Mouse (Mus musculus): ENCODE results near the gene Il2rb. TPM values are rescaled to one million over a fixed set of nuclear protein-coding genes. Genes with fewer than 3 reads are reported as not detected.

Il2rb gene
- polyA plus RNA-seq, 1 experiment from 2014 or later = 2.1 TPM

GRCm38 (mm10) chr15:78449694-78450418 lies 45.2 kb downstream of the Il2rb start:
- H3K9me3 ChIP-seq (ENCODE audit: low read length) = no peaks in the 10 kb centered on the region
- ATAC-seq (peak; percentile 61), DNase-seq (peak; percentile 72)
- H3K4me2 ChIP-seq (ENCODE audit: low read depth, low read length) = no peak overlapping the region
- H3K4me3 ChIP-seq (ENCODE audit: low read depth, low read length) = no peak overlapping the region
- peak overlapping the region; percentile 19 for H3K27ac ChIP-seq (ENCODE audit: low read depth)
- H3K36me3 ChIP-seq (replicated peaks; ENCODE audit: insufficient read depth, low read length) = peaks cover 6% of the 10 kb centered on the region
- 22% methylated on average over 7 of the region's 7 CpGs for WGBS (ENCODE audit: insufficient replicate concordance)
- no peak for TF ChIP-seq EP300 (IDR thresholded peaks at IDR 0.05; ENCODE audit: low read depth)
- TF ChIP-seq CTCF (IDR thresholded peaks at IDR 0.05; ENCODE audit: low read depth) = no peak
- no peak overlapping the region for H3K9ac ChIP-seq (replicated peaks)
- H3K27me3 ChIP-seq (ENCODE audit: insufficient read depth, low read length) = no peaks in the 10 kb centered on the region
- peaks cover 17% of the 10 kb centered on the region for H3K4me1 ChIP-seq (ENCODE audit: insufficient read depth)

- H3K4me1 ChIP-seq (ENCODE audit: insufficient read depth) = peaks cover 17% of the 10 kb centered on the region
- no peaks in the 10 kb centered on the region for H3K27me3 ChIP-seq (ENCODE audit: insufficient read depth, low read length)
- peaks cover 6% of the 10 kb centered on the region for H3K36me3 ChIP-seq (replicated peaks; ENCODE audit: insufficient read depth, low read length)
- H3K9me3 ChIP-seq (ENCODE audit: low read length) = no peaks in the 10 kb centered on the region
- no peak overlapping the region for H3K9ac ChIP-seq (replicated peaks)
- ATAC-seq = no peak
- no peak overlapping the region for H3K4me3 ChIP-seq (ENCODE audit: low read depth, low read length)
- 32% methylated on average over 6 of the region's 6 CpGs for WGBS (ENCODE audit: insufficient replicate concordance)
- no peak overlapping the region for H3K4me2 ChIP-seq (ENCODE audit: low read depth, low read length)
- no peak for TF ChIP-seq EP300 (IDR thresholded peaks at IDR 0.05; ENCODE audit: low read depth)
- TF ChIP-seq CTCF (IDR thresholded peaks at IDR 0.05; ENCODE audit: low read depth) = no peak
- peak overlapping the region; percentile 19 for H3K27ac ChIP-seq (ENCODE audit: low read depth)
- DNase-seq = no peak
These were observed 45.9 kb downstream of the Il2rb start for GRCm38 (mm10) chr15:78449131-78449530.

GRCm38 (mm10) chr15:78447746-78448535 lies 47.1 kb downstream of the Il2rb start:
- H3K27ac ChIP-seq (ENCODE audit: low read depth) = peak overlapping the region; percentile 19
- WGBS (ENCODE audit: insufficient replicate concordance) = 2% methylated on average over 22 of the region's 22 CpGs
- TF ChIP-seq CTCF (IDR thresholded peaks at IDR 0.05; ENCODE audit: low read depth) (peak; percentile 96), EP300 (IDR thresholded peaks at IDR 0.05; ENCODE audit: low read depth) (no peak)
- peaks cover 17% of the 10 kb centered on the region for H3K4me1 ChIP-seq (ENCODE audit: insufficient read depth)
- H3K4me3 ChIP-seq (ENCODE audit: low read depth, low read length) = peak overlapping the region; percentile 35
- ATAC-seq = peak; percentile 53
- no peaks in the 10 kb centered on the region for H3K9me3 ChIP-seq (ENCODE audit: low read length)
- peaks cover 10% of the 10 kb centered on the region for H3K36me3 ChIP-seq (replicated peaks; ENCODE audit: insufficient read depth, low read length)
- H3K9ac ChIP-seq (replicated peaks) = 0 out of 2 replicates have a peak overlapping the region, but pooled peaks have one; percentile 8
- no peaks in the 10 kb centered on the region for H3K27me3 ChIP-seq (ENCODE audit: insufficient read depth, low read length)
- DNase-seq = peak; percentile 95
- H3K4me2 ChIP-seq (ENCODE audit: low read depth, low read length) = peak overlapping the region; percentile 68

GRCm38 (mm10) chr15:78447121-78447520 lies 48.0 kb downstream of the Il2rb start:
- DNase-seq = no peak
- no peak overlapping the region for H3K27ac ChIP-seq (ENCODE audit: low read depth)
- 46% methylated on average over 7 of the region's 7 CpGs for WGBS (ENCODE audit: insufficient replicate concordance)

GRCm38 (mm10) chr15:78443857-78444256 lies 51.2 kb downstream of the Il2rb start:
- ATAC-seq (no peak), DNase-seq (no peak)
- Histone ChIP-seq H3K27me3 (ENCODE audit: insufficient read depth, low read length) (no peaks in the 10 kb centered on the region), H3K4me2 (ENCODE audit: low read depth, low read length) (no peak overlapping the region), H3K4me3 (ENCODE audit: low read depth, low read length) (no peak overlapping the region), H3K27ac (ENCODE audit: low read depth) (no peak overlapping the region), H3K4me1 (ENCODE audit: insufficient read depth) (peaks cover 5% of the 10 kb centered on the region), H3K9me3 (ENCODE audit: low read length) (no peaks in the 10 kb centered on the region), H3K9ac (replicated peaks) (no peak overlapping the region), H3K36me3 (replicated peaks; ENCODE audit: insufficient read depth, low read length) (peaks cover 15% of the 10 kb centered on the region)
- 65% methylated on average over 6 of the region's 6 CpGs for WGBS (ENCODE audit: insufficient replicate concordance)
- TF ChIP-seq EP300 (IDR thresholded peaks at IDR 0.05; ENCODE audit: low read depth) (no peak), CTCF (IDR thresholded peaks at IDR 0.05; ENCODE audit: low read depth) (no peak)

More at GRCm38 (mm10) chr15:78447121-78447520, 48.0 kb downstream of the Il2rb start:
- Histone ChIP-seq H3K36me3 (replicated peaks; ENCODE audit: insufficient read depth, low read length) (peaks cover 12% of the 10 kb centered on the region), H3K4me3 (ENCODE audit: low read depth, low read length) (no peak overlapping the region), H3K9me3 (ENCODE audit: low read length) (no peaks in the 10 kb centered on the region), H3K4me2 (ENCODE audit: low read depth, low read length) (no peak overlapping the region), H3K27me3 (ENCODE audit: insufficient read depth, low read length) (no peaks in the 10 kb centered on the region), H3K9ac (replicated peaks) (no peak overlapping the region; the same call in 1 of the 2 replicates), H3K4me1 (ENCODE audit: insufficient read depth) (peaks cover 17% of the 10 kb centered on the region)
- TF ChIP-seq CTCF (IDR thresholded peaks at IDR 0.05; ENCODE audit: low read depth) = no peak
- no peak for TF ChIP-seq EP300 (IDR thresholded peaks at IDR 0.05; ENCODE audit: low read depth)
- ATAC-seq = no peak

- DNase-seq = no peak
- Histone ChIP-seq H3K4me1 (ENCODE audit: insufficient read depth) (peaks cover 6% of the 10 kb centered on the region), H3K27me3 (ENCODE audit: insufficient read depth, low read length) (no peaks in the 10 kb centered on the region), H3K9ac (replicated peaks) (no peak overlapping the region), H3K27ac (ENCODE audit: low read depth) (no peak overlapping the region), H3K4me2 (ENCODE audit: low read depth, low read length) (no peak overlapping the region), H3K9me3 (ENCODE audit: low read length) (no peaks in the 10 kb centered on the region), H3K36me3 (replicated peaks; ENCODE audit: insufficient read depth, low read length) (peaks cover 15% of the 10 kb centered on the region), H3K4me3 (ENCODE audit: low read depth, low read length) (no peak overlapping the region)
- TF ChIP-seq EP300 (IDR thresholded peaks at IDR 0.05; ENCODE audit: low read depth) = no peak
- TF ChIP-seq CTCF (IDR thresholded peaks at IDR 0.05; ENCODE audit: low read depth) = no peak
- no peak for ATAC-seq
- WGBS (ENCODE audit: insufficient replicate concordance) = 87% methylated on average over 19 of the region's 19 CpGs
These were observed 52.8 kb downstream of the Il2rb start for GRCm38 (mm10) chr15:78442231-78442630.

Measured in liver, postnatal 0 days (tissue).